Mouse (Mus musculus) liver, embryonic 12.5 days (tissue): ENCODE measurements around the gene Higd1b. TPM values are rescaled to one million over a fixed set of nuclear protein-coding genes. Genes with fewer than 3 reads are reported as not detected.

ENCODE experiments used
- ATAC-seq: fragments of 200-750 bp; cut with Nextera tagmentation; 2 replicates; pipeline ENCODE4 v1.8.0; 2017; ENCODE audit warnings: moderate number of reproducible peaks, mild to moderate bottlenecking, moderate library complexity
- H3K27ac ChIP-seq: fragments of 300-500 bp; sonication (generic); 2 replicates; pipeline ENCODE4 v1.5.1; 2016; ENCODE audit warnings: mild to moderate bottlenecking
- H3K27me3 ChIP-seq: fragments of 300-500 bp; sonication (generic); replicated peaks from 2 replicates; pipeline ENCODE4 v1.6.1; 2016; ENCODE audit warnings: mild to moderate bottlenecking, moderate library complexity
- H3K36me3 ChIP-seq: fragments of 300-500 bp; sonication (generic); 2 replicates; pipeline ENCODE4 v1.6.1; 2016; ENCODE audit warnings: mild to moderate bottlenecking, moderate library complexity
- H3K4me1 ChIP-seq: fragments of 300-500 bp; sonication (generic); 2 replicates; pipeline ENCODE4 v1.6.1; 2016
- H3K4me2 ChIP-seq: fragments of 300-500 bp; sonication (generic); 2 replicates; pipeline ENCODE4 v1.6.1; 2016; ENCODE audit warnings: mild to moderate bottlenecking, moderate library complexity
- H3K4me3 ChIP-seq: fragments of 300-500 bp; sonication (generic); 2 replicates; pipeline ENCODE4 v1.5.1; 2016; ENCODE audit warnings: mild to moderate bottlenecking, moderate library complexity
- H3K9ac ChIP-seq: fragments of 300-500 bp; sonication (generic); 2 replicates; pipeline ENCODE4 v1.6.1; 2016; ENCODE audit warnings: mild to moderate bottlenecking, moderate library complexity
- H3K9me3 ChIP-seq: fragments of 300-500 bp; sonication (generic); replicated peaks from 2 replicates; pipeline ENCODE4 v1.6.1; 2016; ENCODE audit warnings: mild to moderate bottlenecking, moderate library complexity
- WGBS: fragments of 180-500 bp; shearing (Covaris S2); methylation state at CpG from one replicate; pipeline ENCODE4 v1.1.7; 2016; ENCODE audit not compliant: insufficient replicate concordance; 5-methylcytosine and 5-hydroxymethylcytosine counted together
- polyA plus RNA-seq: library from polyadenylated mRNA; unstranded; fragments of >200 nt; fragmentation: Nextera tagmentation; extraction: Ambion mirVana; gene quantifications from 2 replicates; pipeline ENCODE4 v1.2.1, GENCODE M21; 2016

Gene Higd1b
- polyA plus RNA-seq, 1 experiment from 2014 or later = not detected

DNA sequence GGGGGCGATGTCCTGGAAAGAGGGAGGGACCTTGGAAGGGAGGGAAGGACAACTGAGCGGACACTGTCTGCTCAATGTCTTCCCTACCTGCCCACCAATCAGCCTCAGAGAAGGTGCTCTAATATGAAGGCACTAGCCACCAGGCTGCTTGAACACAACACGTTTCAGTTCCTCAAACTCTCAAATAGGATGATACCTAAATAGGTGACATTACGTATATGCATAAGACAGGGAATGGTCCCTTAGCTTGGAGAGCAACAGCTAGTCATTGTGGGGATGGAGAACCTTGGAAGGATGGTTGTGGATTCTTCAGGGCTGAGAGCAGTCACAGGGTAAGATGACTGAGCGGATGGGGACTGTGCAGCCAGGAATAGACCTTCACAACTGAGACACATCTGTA is 51.8 kb downstream of the Higd1b start:
- H3K9ac ChIP-seq = no peak overlapping the region
- H3K4me2 ChIP-seq = no peak overlapping the region
- WGBS = 69% methylated on average over 5 of the region's 5 CpGs
- ATAC-seq = no peak
- H3K4me3 ChIP-seq = no peak overlapping the region
- no peaks in the 10 kb centered on the region for H3K36me3 ChIP-seq
- H3K27me3 ChIP-seq = peaks cover 81% of the 10 kb centered on the region
- no peaks in the 10 kb centered on the region for H3K9me3 ChIP-seq
- H3K4me1 ChIP-seq = peaks cover 38% of the 10 kb centered on the region
- H3K27ac ChIP-seq = no peak overlapping the region

Other genes with a start within 250 kb of the Higd1b start
- gene Fzd2, start 231.5 kb upstream of the Higd1b start, polyA plus RNA-seq = 3.5 and 4.7 TPM in 2 replicates
- 0.20 and 0.26 TPM in 2 replicates for gene Meioc, start 172.1 kb upstream of the Higd1b start, polyA plus RNA-seq
- 26.9 and 27.5 TPM in 2 replicates for gene Ccdc43, start 138.1 kb upstream of the Higd1b start, polyA plus RNA-seq
- 0.48 and 0.71 TPM in 2 replicates for gene Adam11, start 74.4 kb upstream of the Higd1b start, polyA plus RNA-seq
- 8.7 and 9.5 TPM in 2 replicates for gene Gjc1, start 16.1 kb upstream of the Higd1b start, polyA plus RNA-seq
- 192 and 196 TPM in 2 replicates for gene Eftud2, start 45.1 kb downstream of the Higd1b start, polyA plus RNA-seq
- 0.85 and 0.97 TPM in 2 replicates for gene Ccdc103, start 45.4 kb downstream of the Higd1b start, polyA plus RNA-seq
- gene Fam187a, start 49.3 kb downstream of the Higd1b start, polyA plus RNA-seq = not detected in 2 replicates
- 7.3 and 7.6 TPM in 2 replicates for gene Gfap, start 65.1 kb downstream of the Higd1b start, polyA plus RNA-seq
- gene Kif18b, start 89.3 kb downstream of the Higd1b start, polyA plus RNA-seq = 12.4 and 14.0 TPM in 2 replicates
- 0.72 and 0.75 TPM in 2 replicates for gene C1ql1, start 110.8 kb downstream of the Higd1b start, polyA plus RNA-seq
- 47.9 and 54.8 TPM in 2 replicates for gene Nmt1, start 192.3 kb downstream of the Higd1b start, polyA plus RNA-seq
- 41.0 and 41.7 TPM in 2 replicates for gene Dcakd, start 192.5 kb downstream of the Higd1b start, polyA plus RNA-seq